Mouse (Mus musculus): ENCODE results near the gene Gphb5. TPM values are rescaled to one million over a fixed set of nuclear protein-coding genes. Genes with fewer than 3 reads are reported as not detected.

Gphb5 gene
- total RNA-seq, 2 experiments from 2014 or later: not detected

Other genes with a start within 250 kb of the Gphb5 start
- 10 to 100 TPM; 82.1 to 86.4 TPM for gene Kcnh5, start 239.4 kb downstream of the Gphb5 start, total RNA-seq (2021)
- 1 to 10 TPM; 2.9 to 3.1 TPM for gene Rhoj, start 108.5 kb downstream of the Gphb5 start, total RNA-seq (2021)
- gene Ppp2r5e, start 179.5 kb upstream of the Gphb5 start, total RNA-seq (2021): 10 to 100 TPM; 74.6 to 80.9 TPM

All from left cerebral cortex, postnatal 36 days (tissue).